Mouse (Mus musculus): Measurements from ENCODE around the gene Ccdc136.

Gene Ccdc136

GRCm38 (mm10) chr6:29394286-29394685 is 1.8 kb upstream of the Ccdc136 start:
- DNase-seq (ENCODE audit: low spot score): no peak

GRCm38 (mm10) chr6:29396714-29397540 is 818 bp downstream of the Ccdc136 start:
- no peak for DNase-seq (ENCODE audit: low spot score)

- no peak for DNase-seq (ENCODE audit: low spot score)
These were observed 1.5 kb downstream of the Ccdc136 start for GRCm38 (mm10) chr6:29397575-29397974.

- DNase-seq (ENCODE audit: low spot score): no peak
These were observed 3.7 kb downstream of the Ccdc136 start for GRCm38 (mm10) chr6:29399851-29400250.

- no peak for DNase-seq (ENCODE audit: low spot score)
These were observed 6.7 kb downstream of the Ccdc136 start for GRCm38 (mm10) chr6:29402693-29403342.

- no peak for DNase-seq (ENCODE audit: low spot score)
These were observed 10.3 kb downstream of the Ccdc136 start for GRCm38 (mm10) chr6:29406412-29406811.

- no peak for DNase-seq (ENCODE audit: low spot score)
These were observed 19.3 kb downstream of the Ccdc136 start for GRCm38 (mm10) chr6:29415446-29415845.

GRCm38 (mm10) chr6:29420596-29420995 is 24.5 kb downstream of the Ccdc136 start:
- no peak for DNase-seq (ENCODE audit: low spot score)

- DNase-seq (ENCODE audit: low spot score): no peak
These were observed 29.0 kb downstream of the Ccdc136 start for GRCm38 (mm10) chr6:29425118-29425517.

DNA sequence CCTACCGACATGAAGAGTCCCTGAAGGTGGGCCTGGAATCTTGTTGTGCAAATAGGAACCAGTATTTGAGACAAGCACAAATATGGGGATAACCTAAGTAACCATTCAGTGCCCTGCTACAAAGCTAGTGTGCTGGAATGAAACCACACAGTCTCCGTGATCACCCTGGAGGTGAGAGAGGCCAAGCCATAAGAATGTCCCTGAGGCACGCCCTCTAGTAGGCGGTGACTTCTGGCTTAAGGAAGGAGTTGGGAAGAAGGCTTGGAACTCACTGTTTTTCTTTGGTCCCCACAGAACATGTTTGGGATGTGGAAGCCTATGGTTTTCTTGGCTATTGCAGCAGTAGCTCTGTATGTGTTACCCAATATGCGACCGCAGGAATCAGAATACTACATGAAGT is 30.2 kb downstream of the Ccdc136 start:
- no peak for DNase-seq (ENCODE audit: low spot score)

GRCm38 (mm10) chr6:29428171-29428570 is 32.1 kb downstream of the Ccdc136 start:
- no peak for DNase-seq (ENCODE audit: low spot score)

DNA sequence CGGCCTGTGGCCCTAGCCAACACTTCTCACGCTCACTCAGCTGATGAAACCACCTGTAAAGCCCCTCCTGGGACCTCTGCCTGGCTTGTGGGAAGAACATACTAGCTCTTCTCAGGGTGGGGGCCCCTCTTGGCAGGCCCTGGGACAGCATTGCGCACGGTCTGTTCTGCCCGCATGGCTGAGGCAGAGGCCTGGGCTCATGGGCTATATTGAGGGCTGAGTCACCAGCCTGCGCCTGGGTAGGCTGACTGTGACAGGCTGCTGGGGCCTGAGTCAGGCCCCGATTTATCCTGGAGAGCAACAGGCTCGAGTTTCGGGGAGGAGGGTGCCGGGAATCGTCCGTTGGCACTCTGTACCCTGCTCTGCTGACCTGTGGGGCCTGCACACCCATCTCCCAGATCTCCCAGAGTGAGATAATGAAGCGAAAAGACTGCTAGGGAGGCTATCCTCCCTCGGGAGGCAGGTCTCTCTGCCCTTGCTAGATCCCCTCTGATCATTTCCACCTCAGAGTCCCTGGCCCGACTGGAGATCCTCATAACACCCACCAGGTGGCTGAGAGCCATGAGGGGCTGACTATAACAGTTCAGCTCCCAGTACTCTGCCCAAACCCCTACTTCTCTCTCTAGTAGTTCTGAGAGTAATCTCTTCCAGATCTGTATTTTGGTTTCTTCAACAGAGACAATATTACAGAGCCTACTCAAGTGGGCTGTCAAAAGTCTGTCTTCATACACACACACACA is 34.7 kb downstream of the Ccdc136 start:
- no peak for DNase-seq (ENCODE audit: low spot score)

GRCm38 (mm10) chr6:29431473-29431872 is 35.4 kb downstream of the Ccdc136 start:
- DNase-seq (ENCODE audit: low spot score): no peak

DNA sequence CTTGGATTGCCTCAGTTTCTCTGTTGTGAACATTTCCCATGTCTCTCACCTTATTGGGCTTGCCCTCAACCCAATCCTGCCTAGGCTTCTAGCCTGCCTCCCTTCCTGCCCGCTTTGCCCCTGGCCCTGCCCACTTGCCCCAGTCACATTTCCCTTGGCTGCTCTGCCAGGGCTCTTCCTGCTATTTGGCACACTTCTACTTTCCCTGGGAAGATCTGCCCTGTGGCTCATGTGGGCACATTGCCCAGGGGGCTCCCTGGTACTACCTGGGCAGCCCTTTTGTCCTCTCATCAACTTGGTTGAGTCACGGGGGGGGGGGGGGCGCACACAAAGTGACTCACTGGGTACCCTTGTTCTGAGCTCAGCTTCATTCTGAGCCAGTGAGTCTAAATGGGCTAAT is 36.0 kb downstream of the Ccdc136 start:
- DNase-seq (ENCODE audit: low spot score): no peak

- no peak for DNase-seq (ENCODE audit: low spot score)
These were observed 36.5 kb downstream of the Ccdc136 start for GRCm38 (mm10) chr6:29432676-29433037.

DNA sequence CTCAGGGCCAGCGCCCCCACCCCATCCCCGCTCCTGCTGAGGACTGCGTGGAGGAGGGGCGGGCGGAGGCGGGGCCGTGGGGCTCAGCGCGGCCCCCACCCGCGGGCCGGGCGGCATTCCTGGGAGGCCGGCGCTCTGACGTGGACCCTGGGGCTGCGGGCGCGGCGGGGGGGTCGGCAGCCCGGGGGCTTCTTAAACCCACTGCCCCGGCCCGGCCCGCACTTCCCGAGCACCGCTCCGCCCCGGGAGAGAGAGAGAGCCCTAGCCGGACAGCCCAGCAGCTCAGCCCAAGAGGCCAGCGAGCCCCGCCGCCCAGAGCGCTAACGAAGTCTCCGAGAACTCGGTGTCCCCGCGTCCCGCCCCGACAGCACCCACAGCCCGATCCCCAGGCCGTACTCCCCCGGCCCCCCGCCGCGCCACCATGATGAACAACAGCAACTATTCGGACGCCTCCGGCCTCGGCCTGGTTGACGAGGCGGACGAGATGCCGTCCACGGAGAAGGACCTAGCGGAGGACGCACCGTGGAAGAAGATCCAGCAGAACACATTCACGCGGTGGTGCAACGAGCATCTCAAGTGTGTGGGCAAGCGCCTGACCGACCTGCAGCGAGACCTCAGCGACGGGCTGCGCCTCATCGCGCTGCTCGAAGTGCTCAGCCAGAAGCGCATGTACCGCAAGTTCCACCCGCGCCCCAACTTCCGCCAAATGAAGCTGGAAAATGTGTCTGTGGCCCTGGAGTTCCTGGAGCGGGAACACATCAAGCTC is 37.1 kb downstream of the Ccdc136 start, which contains the start of gene Flnc:
TSS of gene Flnc (plus strand) at position 219 of the 766 bp plus-strand sequence.
- no peak for DNase-seq (ENCODE audit: low spot score)

DNA sequence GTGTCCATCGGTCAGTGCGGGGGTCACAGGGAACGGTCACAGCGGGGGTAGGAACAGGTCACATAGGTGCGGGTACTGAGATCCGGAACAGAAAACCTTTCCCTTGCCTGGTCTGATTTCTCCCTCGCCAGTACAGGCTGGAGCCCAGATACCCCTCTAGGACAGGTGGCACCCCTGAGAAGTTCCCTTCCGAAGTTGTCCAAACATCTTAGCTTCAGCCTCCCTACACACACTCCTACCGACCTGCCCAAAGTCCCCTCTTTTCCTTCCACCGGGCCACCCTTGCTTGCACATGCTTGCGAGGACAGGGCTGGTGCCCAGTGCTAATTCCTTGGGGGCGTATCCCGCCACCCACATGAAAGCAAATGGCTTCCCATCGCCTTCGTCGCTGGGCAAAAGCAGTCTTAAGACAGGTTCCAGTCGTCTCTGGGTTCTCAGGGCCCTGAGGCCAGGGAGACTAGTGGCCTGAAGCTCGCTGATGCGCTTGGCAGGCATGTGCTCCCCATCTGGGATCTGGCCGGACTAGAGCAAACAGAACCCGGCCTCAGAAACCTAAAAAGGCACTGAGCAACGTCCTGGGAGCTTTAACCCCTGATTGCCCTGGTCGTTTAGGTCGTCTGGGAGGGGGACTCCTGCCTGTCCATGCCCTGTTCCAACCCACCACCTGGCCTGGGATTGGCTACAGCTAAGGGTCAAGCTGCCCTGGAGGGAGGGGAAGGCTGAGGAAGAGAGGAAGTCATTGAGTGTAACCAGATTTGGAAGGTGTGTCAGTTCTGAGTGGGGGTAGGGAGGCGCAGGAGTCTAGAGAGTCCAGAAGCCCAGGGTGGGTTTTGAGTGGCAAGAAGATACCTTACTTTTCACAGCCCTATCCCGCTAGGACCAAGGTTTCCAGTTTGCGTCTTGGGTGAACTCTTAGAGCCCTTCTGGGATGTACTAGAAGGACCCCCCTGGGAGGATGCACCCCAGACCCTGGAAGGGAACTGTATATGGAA is 38.0 kb downstream of the Ccdc136 start:
- DNase-seq (ENCODE audit: low spot score): no peak

- no peak for DNase-seq (ENCODE audit: low spot score)
These were observed 39.0 kb downstream of the Ccdc136 start for GRCm38 (mm10) chr6:29434911-29435691.

DNA sequence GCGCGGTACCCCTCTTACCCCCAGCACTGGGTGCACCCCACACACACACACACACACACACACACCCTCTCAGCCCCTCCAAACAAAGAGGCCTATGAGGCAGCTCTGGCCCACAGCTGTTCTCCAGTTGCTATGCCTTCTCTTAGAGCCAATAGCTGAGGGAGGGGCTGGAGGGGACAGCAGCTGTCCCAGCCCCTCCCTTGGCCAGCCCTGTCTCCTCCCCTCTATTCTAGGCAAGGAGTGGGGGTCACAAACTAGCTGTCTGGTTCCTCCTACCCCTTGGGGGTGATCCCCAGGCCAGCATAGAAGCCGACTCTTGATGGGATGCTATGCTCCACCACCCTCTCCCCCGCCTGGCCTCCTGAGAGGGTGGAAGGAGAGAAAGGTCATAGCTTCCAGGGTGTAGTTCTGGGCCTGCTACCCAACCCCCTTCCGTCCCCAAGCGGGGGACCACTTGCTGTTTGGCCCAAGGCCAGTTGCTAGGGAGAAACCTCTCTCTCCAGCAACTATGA is 39.9 kb downstream of the Ccdc136 start:
- DNase-seq (ENCODE audit: low spot score): no peak

DNA sequence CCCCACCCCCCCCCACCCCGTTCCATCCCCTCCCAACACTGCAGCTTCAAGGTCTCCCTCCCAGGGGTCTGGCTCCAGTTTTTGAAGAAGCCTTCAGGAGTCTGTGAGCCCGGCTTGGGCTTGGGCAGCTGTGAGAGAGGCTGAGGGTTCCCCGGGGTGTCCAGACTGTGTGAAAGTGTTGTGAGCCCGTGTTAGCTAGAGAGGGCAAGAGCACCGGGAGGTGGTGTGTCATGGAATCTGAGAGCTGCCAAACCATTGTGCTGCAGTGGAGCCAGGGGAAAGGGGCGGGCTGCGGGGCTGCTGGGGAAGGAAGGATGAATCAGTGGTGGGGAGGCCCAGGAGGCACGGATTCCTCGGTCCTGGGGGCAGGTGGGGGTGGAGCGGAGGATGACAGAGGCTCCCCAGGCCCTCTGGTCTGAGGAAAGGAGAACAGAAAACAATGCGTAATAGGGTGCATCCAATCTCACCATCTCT is 40.4 kb downstream of the Ccdc136 start:
- no peak for DNase-seq (ENCODE audit: low spot score)

All from urinary bladder, postnatal 10 days (tissue).